Mouse (Mus musculus): ENCODE data around the gene Ank3. TPM values are rescaled to one million over a fixed set of nuclear protein-coding genes. Genes with fewer than 3 reads are reported as not detected.

Ank3 gene
- polyA plus RNA-seq, 2 experiments: 3.1 to 5.3 TPM

GRCm38 (mm10) chr10:69543876-69544620 is 145.5 kb downstream of the Ank3 start:
- Histone ChIP-seq H3K9me3 (ENCODE audit: control insufficient read depth, low read length) (no peaks in the 10 kb centered on the region), H3K27me3 (ENCODE audit: control insufficient read depth, insufficient read depth, low read length) (no peaks in the 10 kb centered on the region), H3K36me3 (replicated peaks; ENCODE audit: control insufficient read depth, insufficient read depth, low read depth) (no peaks in the 10 kb centered on the region), H3K27ac (no peak overlapping the region), H3K4me3 (ENCODE audit: insufficient read depth in 1 of 2, low read depth in 2 of 2, low read length in 2 of 2) (no peak overlapping the region), H3K4me2 (ENCODE audit: low read depth) (no peak overlapping the region), H3K9ac (replicated peaks) (no peak overlapping the region), H3K4me1 (replicated peaks; ENCODE audit: control insufficient read depth in 2 of 2, insufficient read depth in 2 of 2, low read length in 1 of 2) (0 out of 4 replicates have a peak, but pooled peaks cover 0 to 2% of the 10 kb centered on the region in 2 experiments)
- DNase-seq (ENCODE audit: low read depth in 3 of 3, low spot score in 3 of 3) (no peak), ATAC-seq (ENCODE audit: insufficient read depth) (no peak)
- WGBS (ENCODE audit: insufficient replicate concordance): 78% methylated on average over 10 of the region's 10 CpGs
- TF ChIP-seq CTCF (IDR thresholded peaks at IDR 0.05; ENCODE audit: low read depth) (no peak), EP300 (IDR thresholded peaks at IDR 0.05; ENCODE audit: low read depth) (no peak)

- DNase-seq (ENCODE audit: low read depth in 3 of 3, low spot score in 3 of 3) (no peak), ATAC-seq (ENCODE audit: insufficient read depth) (no peak)
- WGBS (ENCODE audit: insufficient replicate concordance): 62% methylated on average over 7 of the region's 7 CpGs
- Histone ChIP-seq H3K27me3 (ENCODE audit: control insufficient read depth, insufficient read depth, low read length) (no peaks in the 10 kb centered on the region), H3K4me2 (ENCODE audit: low read depth) (no peak overlapping the region), H3K27ac (no peak overlapping the region), H3K9me3 (ENCODE audit: control insufficient read depth, low read length) (no peaks in the 10 kb centered on the region), H3K4me3 (ENCODE audit: insufficient read depth in 1 of 2, low read depth in 2 of 2, low read length in 2 of 2) (no peak overlapping the region), H3K36me3 (replicated peaks; ENCODE audit: control insufficient read depth, insufficient read depth, low read depth) (no peaks in the 10 kb centered on the region), H3K9ac (replicated peaks) (no peak overlapping the region), H3K4me1 (replicated peaks; ENCODE audit: control insufficient read depth in 2 of 2, insufficient read depth in 2 of 2, low read length in 1 of 2) (0 out of 4 replicates have a peak, but pooled peaks cover 0 to 2% of the 10 kb centered on the region in 2 experiments)
- TF ChIP-seq EP300 (IDR thresholded peaks at IDR 0.05; ENCODE audit: low read depth): no peak
- no peak for TF ChIP-seq CTCF (IDR thresholded peaks at IDR 0.05; ENCODE audit: low read depth)
These were observed 146.1 kb downstream of the Ank3 start for GRCm38 (mm10) chr10:69544653-69545052.

GRCm38 (mm10) chr10:69545936-69546335 is 147.4 kb downstream of the Ank3 start:
- Histone ChIP-seq H3K4me1 (replicated peaks; ENCODE audit: control insufficient read depth in 2 of 2, insufficient read depth in 2 of 2, low read length in 1 of 2) (peaks cover 0 to 7% of the 10 kb centered on the region in 2 experiments; a peak in 1 of 4 replicates), H3K9me3 (ENCODE audit: control insufficient read depth, low read length) (no peaks in the 10 kb centered on the region), H3K4me2 (ENCODE audit: low read depth) (no peak overlapping the region), H3K27ac (no peak overlapping the region), H3K9ac (replicated peaks) (no peak overlapping the region), H3K36me3 (replicated peaks; ENCODE audit: control insufficient read depth, insufficient read depth, low read depth) (no peaks in the 10 kb centered on the region), H3K27me3 (ENCODE audit: control insufficient read depth, insufficient read depth, low read length) (no peaks in the 10 kb centered on the region), H3K4me3 (ENCODE audit: insufficient read depth in 1 of 2, low read depth in 2 of 2, low read length in 2 of 2) (no peak overlapping the region)
- DNase-seq (ENCODE audit: low read depth in 3 of 3, low spot score in 3 of 3) (no peak), ATAC-seq (ENCODE audit: insufficient read depth) (no peak)
- WGBS (ENCODE audit: insufficient replicate concordance): 63% methylated on average over 3 of the region's 3 CpGs
- TF ChIP-seq EP300 (IDR thresholded peaks at IDR 0.05; ENCODE audit: low read depth): no peak

- H3K4me2 ChIP-seq (ENCODE audit: low read depth): no peak overlapping the region
- no peaks in the 10 kb centered on the region for H3K36me3 ChIP-seq (replicated peaks; ENCODE audit: control insufficient read depth, insufficient read depth, low read depth)
- H3K9me3 ChIP-seq (ENCODE audit: control insufficient read depth, low read length): no peaks in the 10 kb centered on the region
- TF ChIP-seq CTCF (IDR thresholded peaks at IDR 0.05; ENCODE audit: low read depth) (no peak), EP300 (IDR thresholded peaks at IDR 0.05; ENCODE audit: low read depth) (no peak)
- H3K4me3 ChIP-seq (ENCODE audit: insufficient read depth in 1 of 2, low read depth in 2 of 2, low read length in 2 of 2): no peak overlapping the region
- no peak for DNase-seq (ENCODE audit: low read depth in 3 of 3, low spot score in 3 of 3)
- ATAC-seq (ENCODE audit: insufficient read depth): no peak
- H3K4me1 ChIP-seq (replicated peaks; ENCODE audit: control insufficient read depth in 2 of 2, insufficient read depth in 2 of 2, low read length in 1 of 2): peaks cover 0 to 9% of the 10 kb centered on the region in 2 experiments; a peak in 1 of 4 replicates
- H3K27me3 ChIP-seq (ENCODE audit: control insufficient read depth, insufficient read depth, low read length): no peaks in the 10 kb centered on the region
- no peak overlapping the region for H3K9ac ChIP-seq (replicated peaks)
- H3K27ac ChIP-seq: no peak overlapping the region
- WGBS (ENCODE audit: insufficient replicate concordance): 56% methylated on average over 6 of the region's 6 CpGs
These were observed 148.1 kb downstream of the Ank3 start for GRCm38 (mm10) chr10:69546643-69547042.

GRCm38 (mm10) chr10:69548771-69549170 is 150.2 kb downstream of the Ank3 start:
- Histone ChIP-seq H3K27me3 (ENCODE audit: control insufficient read depth, insufficient read depth, low read length) (no peaks in the 10 kb centered on the region), H3K36me3 (replicated peaks; ENCODE audit: control insufficient read depth, insufficient read depth, low read depth) (no peaks in the 10 kb centered on the region), H3K4me2 (ENCODE audit: low read depth) (no peak overlapping the region), H3K9me3 (ENCODE audit: control insufficient read depth, low read length) (no peaks in the 10 kb centered on the region), H3K4me3 (ENCODE audit: insufficient read depth in 1 of 2, low read depth in 2 of 2, low read length in 2 of 2) (no peak overlapping the region), H3K4me1 (replicated peaks; ENCODE audit: control insufficient read depth in 2 of 2, insufficient read depth in 2 of 2, low read length in 1 of 2) (peaks cover 0 to 9% of the 10 kb centered on the region in 2 experiments; a peak in 1 of 4 replicates), H3K9ac (replicated peaks) (no peak overlapping the region), H3K27ac (no peak overlapping the region)
- DNase-seq (ENCODE audit: low read depth in 3 of 3, low spot score in 3 of 3) (no peak), ATAC-seq (ENCODE audit: insufficient read depth) (no peak)
- WGBS (ENCODE audit: insufficient replicate concordance): 49% methylated on average over 3 of the region's 3 CpGs
- no peak for TF ChIP-seq EP300 (IDR thresholded peaks at IDR 0.05; ENCODE audit: low read depth)
- TF ChIP-seq CTCF (IDR thresholded peaks at IDR 0.05; ENCODE audit: low read depth): no peak
